Comparison of ENCODE assay signal across 8 mouse cellular contexts in genomic region chrX:12348117-12348516, GRCm38 (mm10).
DNase-seq lines count a peak whose midpoint lies in the region; ATAC-seq lines count a peak whose summit lies in the region.
"Had no signal": no experiment of that assay in that cellular context is flagged by ENCODE, and none has a peak within 500 bp of the region (broad histone marks: within the 10 kb centered on the region; RNA-seq: fewer than 3 reads in every experiment).

No protein-coding gene starts in this region.

- WGBS in liver, embryonic 12.5 days (ENCODE audit: insufficient replicate concordance) = 35% methylated on average over 8 of the region's 8 CpGs
- WGBS in liver, embryonic 13.5 days (ENCODE audit: insufficient replicate concordance) = 44% methylated on average over 8 of the region's 8 CpGs
- 50% methylated on average over 8 of the region's 8 CpGs for WGBS in forebrain, embryonic 14.5 days

- ATAC-seq in liver, embryonic 12.5 days = no peak
- ATAC-seq in liver, embryonic 13.5 days (ENCODE audit: low read depth) = no peak
- ATAC-seq in forebrain, embryonic 14.5 days = no peak

- H3K27me3 ChIP-seq in liver, embryonic 12.5 days (replicated peaks) = 0 out of 2 replicates have a peak, but pooled peaks cover 5% of the 10 kb centered on the region
- H3K27me3 ChIP-seq in liver, embryonic 13.5 days = no peaks in the 10 kb centered on the region
- no peaks in the 10 kb centered on the region for H3K27me3 ChIP-seq in forebrain, embryonic 14.5 days (replicated peaks; ENCODE audit: control insufficient read depth, insufficient read depth, low read length)

- H3K36me3 ChIP-seq in liver, embryonic 12.5 days = no peaks in the 10 kb centered on the region
- H3K36me3 ChIP-seq in liver, embryonic 13.5 days = no peaks in the 10 kb centered on the region
- no peaks in the 10 kb centered on the region for H3K36me3 ChIP-seq in forebrain, embryonic 14.5 days (ENCODE audit: control insufficient read depth, insufficient read depth, low read length)

- DNase-seq in liver = peak; percentile 32
- DNase-seq in ZHBTc4 (ENCODE audit: low read depth, low spot score) = peak; percentile 75
- peak; percentile 6 for DNase-seq in liver, embryonic 13.5 days
- peak; percentile 19 for DNase-seq in thymus, postnatal 25 days
- no peak for DNase-seq in ovary, postnatal 10 days (ENCODE audit: low spot score)
- no peak for DNase-seq in forebrain, embryonic 14.5 days (ENCODE audit: low spot score)
- DNase-seq: midbrain, embryonic 14.5 days had no signal

- H3K4me3 ChIP-seq in liver, embryonic 12.5 days = no peak overlapping the region
- H3K4me3 ChIP-seq in liver, embryonic 13.5 days (replicated peaks) = no peak overlapping the region
- no peak overlapping the region for H3K4me3 ChIP-seq in forebrain, embryonic 14.5 days (ENCODE audit: low read depth, low read length)

- no peak overlapping the region for H3K9ac ChIP-seq in liver, embryonic 12.5 days
- no peak overlapping the region for H3K9ac ChIP-seq in liver, embryonic 13.5 days
- H3K9ac ChIP-seq in forebrain, embryonic 14.5 days (ENCODE audit: low read length) = no peak overlapping the region

- no peak overlapping the region for H3K27ac ChIP-seq in liver, embryonic 12.5 days
- no peak overlapping the region for H3K27ac ChIP-seq in liver, embryonic 13.5 days
- no peak overlapping the region for H3K27ac ChIP-seq in forebrain, embryonic 14.5 days (ENCODE audit: low read depth, low read length)

- no peaks in the 10 kb centered on the region for H3K9me3 ChIP-seq in liver, embryonic 12.5 days (replicated peaks)
- H3K9me3 ChIP-seq in liver, embryonic 13.5 days (replicated peaks) = no peaks in the 10 kb centered on the region
- no peaks in the 10 kb centered on the region for H3K9me3 ChIP-seq in forebrain, embryonic 14.5 days (replicated peaks; ENCODE audit: control insufficient read depth, low read length)

- no peak overlapping the region for H3K4me2 ChIP-seq in liver, embryonic 12.5 days
- H3K4me2 ChIP-seq in liver, embryonic 13.5 days = no peak overlapping the region
- no peak overlapping the region for H3K4me2 ChIP-seq in forebrain, embryonic 14.5 days (ENCODE audit: low read length)

- no peaks in the 10 kb centered on the region for H3K4me1 ChIP-seq in liver, embryonic 12.5 days
- no peaks in the 10 kb centered on the region for H3K4me1 ChIP-seq in liver, embryonic 13.5 days (replicated peaks)
- H3K4me1 ChIP-seq in forebrain, embryonic 14.5 days (ENCODE audit: control insufficient read depth, insufficient read depth, low read length) = no peaks in the 10 kb centered on the region

Comparison
In these comparisons a context has a peak if more than half of its experiments do, and no peak if none do; other contexts are left out.
1. DNase-seq: peak in liver (single experiment), ZHBTc4 (single experiment), liver, embryonic 13.5 days (single experiment) and thymus, postnatal 25 days (single experiment); none in ovary, postnatal 10 days (single experiment) and forebrain, embryonic 14.5 days (single experiment).